Mouse (Mus musculus): ENCODE results near the gene Arhgap10.

DNA sequence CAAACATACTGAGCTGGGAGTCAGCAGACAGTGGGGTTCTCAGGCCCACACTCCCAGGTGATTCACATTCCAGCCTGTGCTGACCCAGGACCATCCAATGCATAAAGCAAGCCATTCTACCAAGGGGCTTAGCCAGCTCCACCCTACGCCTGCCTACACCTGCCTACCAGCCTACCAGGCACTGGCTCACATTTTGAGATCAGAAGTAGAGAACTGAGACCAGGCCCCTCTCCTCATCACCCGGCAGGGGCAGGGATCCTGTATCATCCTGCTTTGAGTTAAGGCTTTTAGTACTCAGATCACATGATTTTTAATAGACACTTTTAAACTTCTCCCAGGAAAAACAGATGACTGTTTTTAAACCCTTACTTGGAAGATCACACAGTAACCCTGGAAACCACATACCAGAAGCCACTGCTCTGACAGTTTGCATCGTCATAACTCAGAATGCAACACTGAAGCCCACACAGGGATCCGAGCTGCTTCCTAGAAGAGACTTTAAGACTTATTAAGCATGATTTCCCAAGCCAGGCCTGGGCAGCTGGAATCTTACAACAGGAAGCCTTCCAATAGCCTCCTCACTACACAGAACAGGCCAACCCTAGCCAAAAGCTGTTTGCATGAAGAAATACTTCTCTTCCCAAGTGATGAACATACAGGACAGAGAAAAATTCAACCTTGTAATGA lies 27.5 kb downstream of the Arhgap10 start:
- no peak for TF ChIP-seq E2F4 (IDR thresholded peaks at IDR 0.05; ENCODE audit: borderline replicate concordance, low read depth, low read length)
- no peak for TF ChIP-seq CTCF (IDR thresholded peaks at IDR 0.05 in 2 of 3, conservative IDR thresholded peaks at IDR 0.05 in 1 of 3; ENCODE audit: control insufficient read depth in 1 of 3, insufficient read depth in 1 of 3, low read depth in 2 of 3, low read length in 3 of 3, poor library complexity in 1 of 3, severe bottlenecking in 1 of 3)
- no peak for TF ChIP-seq JUND (IDR thresholded peaks at IDR 0.05; ENCODE audit: low read depth, low read length)
- no peak for TF ChIP-seq ZNF384 (IDR thresholded peaks at IDR 0.05; ENCODE audit: low read depth, low read length)
- no peak for TF ChIP-seq POLR2A (IDR thresholded peaks at IDR 0.05; ENCODE audit: control insufficient read depth in 1 of 2, insufficient read depth in 1 of 2, low read depth in 1 of 2, low read length in 2 of 2, poor library complexity in 1 of 2)
- no peak for TF ChIP-seq ETS1 (IDR thresholded peaks at IDR 0.05; ENCODE audit: low read depth, low read length)
- TF ChIP-seq MAFK (IDR thresholded peaks at IDR 0.05; ENCODE audit: borderline replicate concordance, low read depth, low read length): no peak
- TF ChIP-seq GATA1 (IDR thresholded peaks at IDR 0.05; ENCODE audit: low read depth, low read length): no peak
